Mouse (Mus musculus) embryonic facial prominence, embryonic 14.5 days (tissue): ENCODE measurements around the gene Pifo. TPM values are rescaled to one million over a fixed set of nuclear protein-coding genes. Genes with fewer than 3 reads are reported as not detected.
"Not testable (repeated sequence)": the region's sequence is repeated elsewhere in the genome, so short reads cannot be mapped to it uniquely, and the experiment has no call there.

ENCODE experiments used
- ATAC-seq: fragments of 200-750 bp; cut with Nextera tagmentation; 2 replicates; pipeline ENCODE4 v1.8.0; 2017; ENCODE audit warnings: low read depth, moderate number of reproducible peaks, moderate TSS enrichment
- DNase-seq: peaks from one replicate; pipeline ENCODE4 v3.0.0-alpha.2; 2015; ENCODE audit warnings: low spot score
- H3K27ac ChIP-seq: fragments of 300-500 bp; sonication (generic); replicated peaks from 2 replicates; pipeline ENCODE4 v1.5.1; 2014; ENCODE audit warnings: low read depth, mild to moderate bottlenecking, low read length, moderate library complexity
- H3K27me3 ChIP-seq: fragments of 300-500 bp; sonication (generic); replicated peaks from 2 replicates; pipeline ENCODE4 v1.6.1; 2014; ENCODE audit warnings: low read length; ENCODE audit not compliant: control insufficient read depth, insufficient read depth
- H3K36me3 ChIP-seq: fragments of 300-500 bp; sonication (generic); 2 replicates; pipeline ENCODE4 v1.6.1; 2014; ENCODE audit warnings: low read length, mixed read lengths; ENCODE audit not compliant: control insufficient read depth, insufficient read depth
- H3K4me1 ChIP-seq: fragments of 300-500 bp; sonication (generic); 2 replicates; pipeline ENCODE4 v1.6.1; 2014; ENCODE audit warnings: antibody characterized with exemption, low read length; ENCODE audit not compliant: control insufficient read depth, insufficient read depth
- H3K4me2 ChIP-seq: fragments of 300-500 bp; sonication (generic); 2 replicates; pipeline ENCODE4 v1.6.1; 2014; ENCODE audit warnings: low read depth, mild to moderate bottlenecking, low read length, moderate library complexity, mixed read lengths
- H3K4me3 ChIP-seq: fragments of 300-500 bp; sonication (generic); 2 replicates; pipeline ENCODE4 v1.5.1; 2014; ENCODE audit warnings: low read depth, mild to moderate bottlenecking, low read length
- H3K9ac ChIP-seq: fragments of 300-500 bp; sonication (generic); 2 replicates; pipeline ENCODE4 v1.6.1; 2014; ENCODE audit warnings: low read depth, mild to moderate bottlenecking, low read length, moderate library complexity, mixed read lengths
- H3K9me3 ChIP-seq: fragments of 300-500 bp; sonication (generic); 2 replicates; pipeline ENCODE4 v1.6.1; 2016; ENCODE audit warnings: low read length; ENCODE audit not compliant: control insufficient read depth
- WGBS: fragments of 180-500 bp; shearing (Covaris S2); extraction: QIAGEN DNeasy Blood & Tissue Kit; methylation state at CpG from one replicate; pipeline ENCODE4 v1.1.7; 2014; 5-methylcytosine and 5-hydroxymethylcytosine counted together
- polyA plus RNA-seq: library from polyadenylated mRNA; unstranded; fragments of >200 nt; fragmentation: Nextera tagmentation; extraction: Ambion mirVana; gene quantifications from 2 replicates; pipeline ENCODE4 v1.2.1, GENCODE M21; 2014

Pifo gene
- polyA plus RNA-seq = 5.2 and 13.1 TPM in 2 replicates

DNA sequence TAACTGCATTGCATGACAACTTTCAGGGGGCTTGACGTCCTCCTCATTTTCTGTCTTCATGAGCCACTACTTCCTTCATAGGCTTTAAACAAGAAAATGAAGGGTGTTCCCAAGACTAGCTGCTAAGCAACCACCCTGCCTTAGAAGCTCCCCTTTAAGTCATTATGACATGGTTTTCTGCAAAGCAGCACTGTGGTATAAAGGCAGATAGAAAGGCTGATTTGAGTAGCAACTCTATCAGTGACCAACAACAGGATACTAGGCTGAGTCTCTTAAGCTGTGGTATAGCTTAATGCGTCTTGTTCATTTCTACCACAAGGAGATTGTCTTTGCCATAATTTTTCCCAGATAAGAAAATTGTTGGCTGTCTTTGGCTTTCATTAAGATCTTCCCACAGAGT, at the start of gene Pifo:
Pifo (minus strand) TSS at position 101 of the 400 bp plus-strand sequence.
- 83% methylated on average over 2 of the region's 2 CpGs for WGBS
- Histone ChIP-seq H3K9ac (no peak within 1 kb of the TSS), H3K4me2 (no peak within 1 kb of the TSS), H3K27me3 (no peaks in the 10 kb centered on the region), H3K4me3 (no peak within 1 kb of the TSS), H3K36me3 (no peaks in the 10 kb centered on the region), H3K9me3 (no peaks in the 10 kb centered on the region), H3K27ac (no peak within 1 kb of the TSS), H3K4me1 (no peaks in the 10 kb centered on the region)
- ATAC-seq = no peak
- DNase-seq = no peak

DNA sequence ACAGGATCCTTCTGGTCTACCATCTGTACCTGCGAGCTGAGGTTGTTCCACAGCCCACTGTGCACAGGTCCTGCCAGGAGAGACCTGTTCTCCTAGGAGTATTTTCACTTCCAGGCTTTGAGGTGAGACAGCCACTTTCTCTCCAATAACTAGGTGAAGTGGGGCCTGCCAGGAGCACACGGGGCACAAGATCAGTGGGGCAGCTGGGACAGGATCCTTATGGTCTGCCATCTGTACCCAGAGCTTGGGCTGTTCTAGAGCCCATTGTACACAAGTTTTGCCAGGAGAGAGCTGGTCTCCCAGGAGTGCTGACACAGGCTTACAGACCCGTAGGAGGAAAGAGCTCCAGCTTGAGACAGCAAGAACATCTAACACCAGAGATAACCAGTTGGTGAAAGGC, 43.5 kb upstream of the Pifo start:
- no peaks in the 10 kb centered on the region for H3K27me3 ChIP-seq
- no peaks in the 10 kb centered on the region for H3K36me3 ChIP-seq
- H3K4me1 ChIP-seq = no peaks in the 10 kb centered on the region
- no peak for DNase-seq
- no peak overlapping the region for H3K9ac ChIP-seq
- 81% methylated on average over 3 of the region's 3 CpGs for WGBS
- no peak for ATAC-seq
- H3K4me2 ChIP-seq = no peak overlapping the region
- H3K9me3 ChIP-seq = no peaks in the 10 kb centered on the region
- H3K4me3 ChIP-seq = no peak overlapping the region
- no peak overlapping the region for H3K27ac ChIP-seq

DNA sequence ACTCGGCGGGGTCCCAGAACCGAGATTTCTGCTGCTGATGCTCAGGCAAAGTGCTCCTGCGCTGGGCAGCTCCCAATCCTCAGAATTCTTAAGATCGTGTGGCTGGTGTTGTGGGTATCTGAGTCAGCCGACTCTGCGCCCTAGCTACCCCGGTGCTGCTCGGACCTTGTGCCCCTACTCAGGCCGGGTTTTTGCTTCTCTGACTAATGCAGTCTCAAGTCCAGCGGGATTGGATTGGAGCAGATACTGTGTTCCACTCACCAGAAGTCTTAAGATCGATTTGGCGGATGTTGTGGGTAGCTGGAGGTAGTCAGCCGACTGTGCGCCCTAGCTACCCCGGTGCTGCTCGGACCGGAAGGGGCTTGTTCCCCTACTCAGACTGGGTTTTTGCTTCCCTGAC, 37.5 kb upstream of the Pifo start:
- no peak for DNase-seq
- H3K36me3 ChIP-seq = no peaks in the 10 kb centered on the region
- 68% methylated on average over 17 of the region's 18 CpGs for WGBS
- no peaks in the 10 kb centered on the region for H3K9me3 ChIP-seq
- no peak overlapping the region for H3K4me2 ChIP-seq
- no peak overlapping the region for H3K4me3 ChIP-seq
- no peak overlapping the region for H3K27ac ChIP-seq
- H3K4me1 ChIP-seq = no peaks in the 10 kb centered on the region
- no peaks in the 10 kb centered on the region for H3K27me3 ChIP-seq
- no peak overlapping the region for H3K9ac ChIP-seq
- no peak for ATAC-seq

DNA sequence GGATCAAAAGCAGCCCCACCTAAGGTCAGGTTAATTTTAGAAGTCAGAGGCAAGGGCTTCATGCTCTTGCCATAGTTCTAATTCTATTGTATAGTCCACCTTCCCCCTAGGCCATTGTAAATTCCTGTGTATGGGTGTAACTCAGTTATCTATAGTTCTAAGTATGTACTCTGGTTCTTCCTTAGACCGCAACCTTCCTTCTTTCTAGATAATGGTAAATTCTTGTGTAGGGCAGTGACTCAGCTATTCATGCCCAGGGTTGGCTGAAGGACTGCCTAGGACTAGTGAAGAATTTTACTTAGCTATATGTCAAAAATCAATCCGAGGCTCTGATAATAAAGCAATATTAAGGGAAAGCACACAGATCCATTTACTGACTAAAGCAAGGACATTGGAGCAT, 25.9 kb upstream of the Pifo start:
- no peaks in the 10 kb centered on the region for H3K36me3 ChIP-seq
- no peaks in the 10 kb centered on the region for H3K4me1 ChIP-seq
- no peak overlapping the region for H3K4me2 ChIP-seq
- ATAC-seq = no peak
- no peak overlapping the region for H3K27ac ChIP-seq
- no peak for DNase-seq
- no peak overlapping the region for H3K4me3 ChIP-seq
- H3K9ac ChIP-seq = no peak overlapping the region
- H3K9me3 ChIP-seq = no peaks in the 10 kb centered on the region
- WGBS = 90% methylated on average over 2 of the region's 2 CpGs
- no peaks in the 10 kb centered on the region for H3K27me3 ChIP-seq

DNA sequence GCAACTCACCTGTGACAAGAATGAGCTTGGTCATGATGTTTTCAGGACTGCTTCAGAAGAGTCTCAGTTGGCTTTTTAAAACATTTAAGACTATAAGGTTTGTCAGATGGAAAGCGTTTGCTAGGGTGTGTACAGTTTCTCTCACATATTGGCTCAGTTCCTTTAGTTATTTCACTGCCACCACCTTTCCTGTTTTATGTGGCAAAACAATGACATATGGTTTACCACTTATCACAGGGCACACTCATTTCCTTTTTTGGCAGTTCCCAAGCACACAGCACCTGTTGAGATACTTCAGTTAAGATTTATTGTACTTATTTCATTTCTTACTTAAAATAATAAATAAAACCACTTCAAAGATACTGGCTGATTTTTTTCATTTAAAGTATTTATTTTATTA, 18.3 kb upstream of the Pifo start, which contains the start of gene Chil5:
Chil5 (minus strand) TSS at position 34 of the 400 bp plus-strand sequence.
- H3K9ac ChIP-seq = no peak within 1 kb of the TSS
- H3K36me3 ChIP-seq = no peaks in the 10 kb centered on the region
- no peaks in the 10 kb centered on the region for H3K9me3 ChIP-seq
- no peaks in the 10 kb centered on the region for H3K27me3 ChIP-seq
- H3K4me1 ChIP-seq = no peaks in the 10 kb centered on the region
- no peak within 1 kb of the TSS for H3K27ac ChIP-seq
- DNase-seq (no peak), ATAC-seq (no peak)
- H3K4me2 ChIP-seq = no peak within 1 kb of the TSS
- H3K4me3 ChIP-seq = no peak within 1 kb of the TSS
- WGBS = 73% methylated on average over 1 of the region's 1 CpGs

DNA sequence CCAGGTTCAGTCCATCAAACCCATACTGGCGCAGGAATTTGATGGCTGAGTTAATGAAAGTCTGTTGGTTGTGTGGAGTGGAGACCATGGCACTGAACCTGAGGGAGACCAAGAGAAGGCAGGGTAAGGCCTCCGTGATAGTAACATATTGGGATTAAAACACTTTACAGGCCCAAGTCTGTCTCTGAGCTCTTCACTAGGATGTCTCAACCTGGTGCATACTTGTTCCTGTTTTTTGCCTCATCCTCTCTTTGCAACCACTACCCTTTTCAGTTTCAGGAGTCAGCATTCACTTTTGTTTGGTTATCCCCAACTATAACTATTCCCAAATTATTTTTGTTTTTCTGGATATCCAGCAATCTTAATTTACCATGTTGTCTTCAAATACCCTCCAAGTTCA, 9.7 kb upstream of the Pifo start:
- no peak for DNase-seq
- no peak overlapping the region for H3K4me3 ChIP-seq
- H3K36me3 ChIP-seq = no peaks in the 10 kb centered on the region
- no peaks in the 10 kb centered on the region for H3K27me3 ChIP-seq
- WGBS = 78% methylated on average over 2 of the region's 2 CpGs
- no peaks in the 10 kb centered on the region for H3K9me3 ChIP-seq
- no peak overlapping the region for H3K27ac ChIP-seq
- no peak overlapping the region for H3K9ac ChIP-seq
- no peaks in the 10 kb centered on the region for H3K4me1 ChIP-seq
- no peak overlapping the region for H3K4me2 ChIP-seq
- no peak for ATAC-seq

DNA sequence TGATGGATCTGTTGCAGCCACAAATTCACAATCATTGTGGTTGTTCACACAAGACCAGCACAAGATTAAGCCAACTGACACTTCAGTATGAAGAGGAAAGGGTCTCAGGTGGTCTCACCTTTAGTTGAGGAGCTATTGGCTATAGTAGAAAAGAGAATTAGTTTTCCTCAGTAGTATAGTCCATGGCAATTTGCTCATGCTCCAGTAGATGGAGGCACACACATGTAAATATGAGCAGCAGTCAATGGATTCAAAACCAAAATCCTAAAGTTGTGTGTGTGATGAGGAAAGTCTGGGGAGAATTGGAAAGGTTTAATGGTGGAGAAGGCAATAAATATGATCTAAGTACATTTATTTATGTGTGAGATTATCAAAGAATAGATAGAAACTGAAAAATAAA, 7.4 kb upstream of the Pifo start:
- Histone ChIP-seq H3K27ac (no peak overlapping the region), H3K4me3 (no peak overlapping the region), H3K9me3 (no peaks in the 10 kb centered on the region), H3K9ac (no peak overlapping the region), H3K36me3 (no peaks in the 10 kb centered on the region), H3K27me3 (no peaks in the 10 kb centered on the region), H3K4me2 (no peak overlapping the region), H3K4me1 (no peaks in the 10 kb centered on the region)
- ATAC-seq (no peak), DNase-seq (no peak)

DNA sequence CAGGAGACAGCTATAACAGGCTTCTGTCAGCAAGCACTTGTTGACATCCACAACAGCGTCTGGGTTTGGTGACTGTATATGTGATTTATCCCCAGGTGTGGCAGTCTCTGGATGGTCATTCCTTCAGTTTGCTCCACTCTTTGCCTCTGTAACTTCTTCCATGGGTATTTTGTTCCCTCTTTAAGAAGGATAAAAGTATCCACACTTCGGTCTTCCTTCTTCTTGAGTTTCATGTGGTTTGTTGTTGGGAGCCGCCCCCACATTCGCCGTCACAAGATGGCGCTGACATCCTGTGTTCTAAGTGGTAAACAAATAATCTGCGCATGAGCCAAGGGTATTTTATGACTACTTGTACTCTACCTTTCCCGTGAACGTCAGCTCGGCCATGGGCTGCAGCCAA, 11.1 kb downstream of the Pifo start:
- not testable (repeated sequence) for H3K4me1 ChIP-seq, ATAC-seq

DNA sequence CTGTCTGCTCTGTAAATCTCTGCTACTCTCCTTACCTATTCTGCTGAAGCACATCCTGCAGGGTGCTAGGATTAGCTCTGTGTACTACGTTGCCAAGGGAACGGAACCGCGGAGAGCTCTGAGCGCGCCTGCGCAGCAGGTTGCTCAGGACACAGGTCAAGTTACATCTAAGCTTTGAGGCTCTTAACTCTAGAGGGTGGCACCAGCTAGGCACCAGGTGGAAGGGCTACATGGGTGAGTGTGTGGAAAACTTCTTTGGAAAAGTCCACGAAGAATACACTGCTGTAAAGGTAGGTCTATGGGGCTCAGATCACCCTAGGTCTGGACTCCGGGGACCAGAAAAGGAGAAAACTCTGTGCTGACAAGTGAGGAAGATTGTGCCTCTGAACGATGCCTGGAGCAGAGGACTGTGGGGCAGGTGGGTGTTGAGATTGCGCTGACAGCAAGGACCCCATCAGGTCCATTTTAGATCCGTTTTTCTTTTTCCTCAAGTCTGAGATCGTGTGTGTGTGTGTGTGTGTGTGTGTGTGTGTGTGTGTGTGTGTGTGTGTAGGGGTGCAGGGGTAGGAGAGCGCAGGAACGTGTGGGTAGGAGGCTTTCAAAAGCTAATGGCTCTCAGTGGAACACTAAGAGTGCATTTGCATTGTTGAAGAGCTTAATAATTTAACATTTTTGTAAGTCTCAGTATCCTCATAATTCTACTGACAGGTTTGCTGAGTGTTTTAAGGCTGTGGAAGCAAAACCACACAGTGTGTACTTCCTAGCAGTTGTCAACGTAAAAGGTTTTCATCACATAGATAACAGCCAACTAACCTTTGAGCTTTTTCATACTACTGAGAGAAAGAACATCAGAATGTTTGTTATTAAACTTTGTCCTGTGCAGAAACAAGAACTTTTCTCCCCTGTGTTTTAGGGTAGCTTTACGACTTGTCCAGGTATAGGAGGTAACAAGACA, 12.8 kb downstream of the Pifo start:
- Histone ChIP-seq H3K4me3 (no peak overlapping the region; the same call in 1 of the 2 replicates), H3K9me3 (no peaks in the 10 kb centered on the region), H3K4me1 (peaks cover 7% of the 10 kb centered on the region; the same call in 1 of the 2 replicates), H3K4me2 (peak overlapping the region; percentile 40), H3K27ac (no peak overlapping the region), H3K27me3 (no peaks in the 10 kb centered on the region), H3K36me3 (no peaks in the 10 kb centered on the region), H3K9ac (no peak overlapping the region)
- WGBS = 18% methylated on average over 16 of the region's 17 CpGs
- DNase-seq (peak; percentile 86), ATAC-seq (peak; percentile 97)

More for the DNA sequence above, 11.1 kb downstream of the Pifo start:
- not testable (repeated sequence) for H3K9ac ChIP-seq, H3K36me3 ChIP-seq, DNase-seq, H3K4me3 ChIP-seq, H3K4me2 ChIP-seq, H3K27me3 ChIP-seq, H3K27ac ChIP-seq, H3K9me3 ChIP-seq
- 72% methylated on average over 10 of the region's 10 CpGs for WGBS
